Mouse (Mus musculus): ENCODE measurements at regions not wholly inside any gene's neighbourhood (a gene's known extent, or its start where the extent isn't known, plus 50 kb on each side); places are given as distances from the start of the nearest gene placed in this dataset.

GRCm38 (mm10) chr14:24993751-24994658 is 465.0 kb upstream of the Zmiz1 start:
- no peaks in the 10 kb centered on the region for H3K36me3 ChIP-seq
- no peak overlapping the region for H3K4me2 ChIP-seq
- H3K4me1 ChIP-seq, result peaks cover 45% of the 10 kb centered on the region

DNA sequence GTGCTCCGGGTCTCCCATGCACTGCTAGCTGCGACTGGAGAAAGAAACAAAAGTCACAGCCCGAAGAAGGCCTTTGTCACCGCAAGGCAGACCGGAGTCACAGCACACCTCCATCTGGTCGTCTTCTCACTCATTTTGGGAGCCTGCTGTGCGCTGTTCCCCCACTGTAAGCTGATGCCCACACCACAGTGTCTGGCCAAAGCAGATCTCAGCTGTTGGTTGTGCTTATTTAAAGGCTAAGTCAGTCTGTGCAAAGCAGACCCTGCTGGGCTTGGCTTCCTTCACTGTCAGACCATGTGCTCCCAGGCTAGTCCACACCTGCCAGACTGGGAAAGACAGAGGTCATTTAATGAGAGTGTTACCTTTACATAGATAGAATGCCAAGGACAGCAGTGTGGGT is 463.8 kb upstream of the Zmiz1 start:
- ATAC-seq (ENCODE audit: insufficient number of reproducible peaks, insufficient read depth, low FRiP score, low TSS enrichment, low read depth), result no peak
- 46% methylated on average over 7 of the region's 7 CpGs for WGBS
- H3K4me1 ChIP-seq, result peaks cover 49% of the 10 kb centered on the region

More at GRCm38 (mm10) chr14:24993751-24994658, 465.0 kb upstream of the Zmiz1 start:
- H3K27me3 ChIP-seq, result no peaks in the 10 kb centered on the region
- H3K9me3 ChIP-seq, result no peaks in the 10 kb centered on the region; the same call in 1 of the 2 replicates
- peak overlapping the region; percentile 28; the same call in 1 of the 2 replicates for H3K9ac ChIP-seq
- no peak overlapping the region for H3K4me3 ChIP-seq
- 33% methylated on average over 21 of the region's 21 CpGs for WGBS
- H3K27ac ChIP-seq, result peak overlapping the region; percentile 45
- no peak for ATAC-seq (ENCODE audit: insufficient number of reproducible peaks, insufficient read depth, low FRiP score, low TSS enrichment, low read depth)

DNA sequence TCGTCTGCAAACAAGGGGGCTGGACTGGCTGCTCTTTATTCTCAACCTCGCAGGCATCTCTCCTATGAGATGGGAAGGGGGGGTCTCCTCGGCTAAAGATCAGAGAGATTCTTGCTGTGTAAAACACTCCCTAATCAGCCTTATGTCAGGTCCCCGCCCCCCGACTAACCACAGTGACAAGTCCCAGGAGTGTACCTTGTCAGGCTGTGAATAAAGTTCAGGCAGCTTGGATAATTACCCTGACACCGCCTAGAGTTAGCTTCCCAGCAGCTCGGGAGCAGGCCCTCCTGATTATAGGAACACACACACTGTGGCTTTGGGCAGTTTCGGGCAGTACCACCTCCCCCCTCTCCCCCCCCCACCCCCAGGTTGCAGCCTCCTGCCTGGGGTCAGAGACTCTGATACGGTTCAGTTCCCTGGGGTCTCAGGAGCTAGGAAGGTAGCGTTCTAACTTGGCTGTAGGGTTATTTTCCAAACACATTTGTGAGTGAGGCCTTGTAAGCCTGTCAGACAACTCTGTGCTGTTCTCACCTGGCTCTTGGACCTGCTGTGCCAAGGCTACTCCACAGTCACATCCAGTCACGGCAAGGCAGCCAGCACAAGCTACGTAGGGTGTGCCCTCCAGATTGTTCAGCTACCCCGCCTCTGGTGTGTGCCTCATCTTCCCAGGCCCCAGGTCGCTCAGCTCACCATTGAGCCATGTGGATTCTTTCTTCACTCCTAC is 461.0 kb upstream of the Zmiz1 start:
- WGBS, result 28% methylated on average over 14 of the region's 14 CpGs
- H3K27ac ChIP-seq, result peak overlapping the region; percentile 66; the same call in 1 of the 2 replicates
- H3K4me1 ChIP-seq, result peaks cover 49% of the 10 kb centered on the region
- no peak for ATAC-seq (ENCODE audit: insufficient number of reproducible peaks, insufficient read depth, low FRiP score, low TSS enrichment, low read depth)
- no peaks in the 10 kb centered on the region for H3K36me3 ChIP-seq
- H3K9ac ChIP-seq, result no peak overlapping the region
- no peak overlapping the region for H3K4me2 ChIP-seq
- no peak overlapping the region for H3K4me3 ChIP-seq
- no peaks in the 10 kb centered on the region for H3K9me3 ChIP-seq
- no peaks in the 10 kb centered on the region for H3K27me3 ChIP-seq

More for the DNA sequence above, 463.8 kb upstream of the Zmiz1 start:
- Histone ChIP-seq H3K4me3 (no peak overlapping the region), H3K9ac (no peak overlapping the region), H3K9me3 (no peaks in the 10 kb centered on the region; the same call in 1 of the 2 replicates), H3K27me3 (no peaks in the 10 kb centered on the region), H3K4me2 (no peak overlapping the region), H3K36me3 (no peaks in the 10 kb centered on the region), H3K27ac (peak overlapping the region; percentile 68)

DNA sequence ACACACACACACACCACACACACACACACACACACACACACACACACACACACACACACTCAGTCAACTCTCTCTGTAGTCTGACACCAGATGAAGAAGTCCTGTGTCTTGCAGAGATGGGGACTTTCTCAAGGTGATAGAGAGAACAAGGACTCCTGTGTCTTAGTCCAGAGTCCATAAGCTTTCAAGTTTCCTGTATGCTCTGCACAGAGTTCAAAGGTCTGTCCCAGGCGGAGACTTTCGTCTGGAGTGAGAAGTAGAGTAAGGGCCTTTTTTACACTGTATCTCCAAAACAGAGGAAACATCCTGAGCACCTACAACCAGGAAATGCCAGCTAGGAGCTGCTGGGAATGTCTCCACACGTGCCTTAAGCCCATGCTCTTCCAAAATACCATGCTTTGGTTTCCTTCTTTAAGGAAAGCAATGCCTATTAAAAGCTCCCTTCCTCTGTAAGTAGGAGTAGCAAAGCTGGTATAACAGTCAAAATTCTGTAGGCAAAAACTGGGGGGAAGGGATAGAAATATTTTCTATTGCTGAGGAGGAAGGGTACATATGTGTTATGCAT is 459.9 kb upstream of the Zmiz1 start:
- Histone ChIP-seq H3K9ac (no peak overlapping the region), H3K4me2 (no peak overlapping the region), H3K36me3 (no peaks in the 10 kb centered on the region), H3K27me3 (no peaks in the 10 kb centered on the region), H3K9me3 (no peaks in the 10 kb centered on the region), H3K4me3 (no peak overlapping the region), H3K4me1 (peaks cover 39% of the 10 kb centered on the region), H3K27ac (no peak overlapping the region)
- WGBS, result 45% methylated on average over 3 of the region's 3 CpGs
- ATAC-seq (ENCODE audit: insufficient number of reproducible peaks, insufficient read depth, low FRiP score, low TSS enrichment, low read depth), result no peak

GRCm38 (mm10) chr14:25005241-25005946 is 453.6 kb upstream of the Zmiz1 start:
- no peak for ATAC-seq (ENCODE audit: insufficient number of reproducible peaks, insufficient read depth, low FRiP score, low TSS enrichment, low read depth)
- WGBS, result 74% methylated on average over 11 of the region's 11 CpGs
- no peak overlapping the region for H3K9ac ChIP-seq

DNA sequence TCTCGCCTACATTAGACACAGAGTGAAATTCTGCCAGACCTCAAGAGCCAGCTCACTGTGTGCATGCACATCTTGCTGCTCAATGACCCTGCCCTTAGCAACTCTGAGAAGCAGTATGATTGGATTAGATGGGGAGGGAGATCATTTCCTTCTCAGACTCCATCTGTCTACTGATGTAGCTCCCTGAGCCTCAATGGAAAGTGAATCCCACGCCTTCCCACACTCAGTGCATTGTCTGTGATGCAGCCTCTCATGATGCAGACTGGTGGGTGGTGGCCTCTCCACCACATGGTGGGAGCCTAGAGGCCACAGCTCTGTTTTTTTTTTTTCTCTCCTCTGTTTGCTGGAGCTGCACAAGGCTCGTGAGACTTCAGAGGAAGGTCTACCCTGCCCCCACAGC is 447.1 kb upstream of the Zmiz1 start:
- no peak overlapping the region for H3K9ac ChIP-seq
- no peaks in the 10 kb centered on the region for H3K27me3 ChIP-seq
- H3K36me3 ChIP-seq, result no peaks in the 10 kb centered on the region
- H3K4me3 ChIP-seq, result no peak overlapping the region
- no peak overlapping the region for H3K27ac ChIP-seq
- H3K4me1 ChIP-seq, result peaks cover 26% of the 10 kb centered on the region
- no peak for ATAC-seq (ENCODE audit: insufficient number of reproducible peaks, insufficient read depth, low FRiP score, low TSS enrichment, low read depth)
- no peaks in the 10 kb centered on the region for H3K9me3 ChIP-seq
- 57% methylated on average over 3 of the region's 3 CpGs for WGBS
- H3K4me2 ChIP-seq, result no peak overlapping the region

More at GRCm38 (mm10) chr14:25005241-25005946, 453.6 kb upstream of the Zmiz1 start:
- H3K9me3 ChIP-seq, result no peaks in the 10 kb centered on the region
- no peaks in the 10 kb centered on the region for H3K36me3 ChIP-seq
- H3K27ac ChIP-seq, result no peak overlapping the region
- H3K4me3 ChIP-seq, result no peak overlapping the region
- H3K4me1 ChIP-seq, result peaks cover 9% of the 10 kb centered on the region; the same call in 1 of the 2 replicates
- no peaks in the 10 kb centered on the region for H3K27me3 ChIP-seq
- no peak overlapping the region for H3K4me2 ChIP-seq

DNA sequence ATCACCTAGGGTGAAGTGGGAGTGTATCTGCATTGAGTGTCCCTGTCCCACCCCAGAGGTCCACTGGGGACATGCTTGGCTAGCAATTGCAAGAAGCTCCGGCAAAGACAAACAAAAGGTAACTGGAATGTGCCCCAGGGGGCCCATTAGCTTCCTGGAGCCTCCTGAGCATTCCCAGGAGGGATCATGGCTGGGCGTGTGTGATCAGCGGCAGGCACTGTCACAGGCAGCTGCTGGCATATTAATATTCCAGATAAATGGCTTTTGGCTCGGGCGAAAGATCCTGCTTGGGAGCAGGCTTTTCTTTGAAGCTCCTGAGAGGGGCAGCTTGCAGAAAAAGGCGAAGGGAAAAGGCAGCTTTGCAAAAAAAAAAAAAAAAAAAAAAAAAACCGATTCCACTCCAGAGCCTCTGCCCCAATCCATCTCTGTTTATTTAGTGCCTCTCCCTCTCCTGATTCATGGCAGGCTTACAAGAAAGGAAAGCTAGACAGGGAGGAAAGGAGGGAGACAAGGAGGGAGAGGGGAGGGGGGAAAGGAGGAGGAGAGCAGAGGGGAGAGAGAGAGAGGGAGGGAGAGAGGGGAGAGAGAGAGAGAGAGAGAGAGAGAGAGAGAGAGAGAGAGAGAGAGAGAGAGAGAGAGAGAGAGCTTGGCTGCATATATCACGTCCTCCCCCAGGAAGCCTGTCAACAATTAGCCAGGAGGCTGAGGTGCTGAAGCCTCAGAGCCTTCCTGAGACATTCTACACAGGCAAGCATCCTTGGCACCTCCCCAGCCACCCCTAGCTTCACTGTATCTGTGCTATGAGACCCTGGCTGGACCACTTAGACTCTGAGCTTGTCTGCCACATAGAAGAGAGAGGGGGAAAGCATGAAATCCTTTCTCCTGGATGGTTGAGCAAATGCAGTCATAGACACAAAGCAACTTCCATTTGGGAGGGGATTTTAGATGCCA is 443.4 kb upstream of the Zmiz1 start:
- Histone ChIP-seq H3K27ac (peak overlapping the region; percentile 84), H3K27me3 (no peaks in the 10 kb centered on the region), H3K4me2 (peak overlapping the region; percentile 44), H3K36me3 (no peaks in the 10 kb centered on the region), H3K4me3 (no peak overlapping the region), H3K9me3 (no peaks in the 10 kb centered on the region), H3K9ac (no peak overlapping the region), H3K4me1 (peaks cover 45% of the 10 kb centered on the region)
- 2% methylated on average over 8 of the region's 8 CpGs for WGBS
- no peak for ATAC-seq (ENCODE audit: insufficient number of reproducible peaks, insufficient read depth, low FRiP score, low TSS enrichment, low read depth)

DNA sequence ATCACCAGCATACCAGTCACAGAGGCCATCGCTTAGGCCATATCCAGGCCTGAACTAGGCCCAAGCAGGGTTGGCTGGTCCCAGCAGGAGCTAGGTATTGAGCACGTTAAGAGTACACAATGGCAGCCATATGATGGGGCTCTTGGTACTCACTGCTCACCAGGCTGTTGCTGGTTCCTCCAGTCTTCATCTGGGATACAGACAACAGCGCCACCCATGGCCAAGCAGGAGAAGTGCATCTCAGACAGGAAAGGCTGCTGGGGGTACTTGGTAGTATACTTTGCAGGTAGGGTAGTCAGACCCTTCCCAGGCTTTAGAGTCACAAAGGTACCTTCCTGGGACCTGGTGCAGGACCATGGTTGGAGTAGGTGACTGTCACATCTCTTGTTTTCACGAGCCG is 441.1 kb upstream of the Zmiz1 start:
- ATAC-seq (ENCODE audit: insufficient number of reproducible peaks, insufficient read depth, low FRiP score, low TSS enrichment, low read depth), result no peak
- peaks cover 61% of the 10 kb centered on the region for H3K4me1 ChIP-seq
- no peak overlapping the region for H3K9ac ChIP-seq
- H3K4me2 ChIP-seq, result no peak overlapping the region
- no peak overlapping the region for H3K4me3 ChIP-seq
- 76% methylated on average over 5 of the region's 5 CpGs for WGBS
- H3K36me3 ChIP-seq, result no peaks in the 10 kb centered on the region
- no peaks in the 10 kb centered on the region for H3K27me3 ChIP-seq
- no peaks in the 10 kb centered on the region for H3K9me3 ChIP-seq
- no peak overlapping the region for H3K27ac ChIP-seq

GRCm38 (mm10) chr14:25019306-25019905 is 439.6 kb upstream of the Zmiz1 start:
- Histone ChIP-seq H3K27me3 (no peaks in the 10 kb centered on the region), H3K4me1 (peaks cover 74% of the 10 kb centered on the region), H3K4me2 (no peak overlapping the region), H3K9me3 (no peaks in the 10 kb centered on the region), H3K9ac (0 out of 2 replicates have a peak overlapping the region, but pooled peaks have one; percentile 27), H3K27ac (peak overlapping the region; percentile 81), H3K36me3 (no peaks in the 10 kb centered on the region), H3K4me3 (no peak overlapping the region)
- ATAC-seq (ENCODE audit: insufficient number of reproducible peaks, insufficient read depth, low FRiP score, low TSS enrichment, low read depth), result no peak
- WGBS, result 41% methylated on average over 4 of the region's 4 CpGs

Measured in embryonic facial prominence, embryonic 13.5 days (tissue).